Mouse (Mus musculus) liver, adult 2 months (tissue): ENCODE measurements around the gene Hhip. TPM values are rescaled to one million over a fixed set of nuclear protein-coding genes. Genes with fewer than 3 reads are reported as not detected.
"Not testable (repeated sequence)": the region's sequence is repeated elsewhere in the genome, so short reads cannot be mapped to it uniquely, and the experiment has no call there.

ENCODE experiments used
- DNase-seq: peaks from one replicate; pipeline ENCODE4 v3.0.0-alpha.2; 2011; ENCODE audit warnings: low read depth, low spot score; ENCODE audit errors: extremely low read depth
- H3K27ac ChIP-seq: fragments of 200-500 bp; replicated peaks from 2 replicates; pipeline ENCODE4 v1.5.1; 2012; ENCODE audit warnings: low read depth, mild to moderate bottlenecking, control low read depth, inconsistent platforms, low read length; ENCODE audit not compliant: insufficient read depth
- H3K27me3 ChIP-seq: fragments of 200-500 bp; 2 replicates; pipeline ENCODE4 v1.6.1; 2012; ENCODE audit warnings: mild to moderate bottlenecking, moderate library complexity, low read length, inconsistent platforms; ENCODE audit not compliant: control insufficient read depth, insufficient read depth
- H3K36me3 ChIP-seq: fragments of 200-500 bp; 2 replicates; pipeline ENCODE4 v1.6.1; 2012; ENCODE audit warnings: low read length, inconsistent platforms; ENCODE audit not compliant: control insufficient read depth, insufficient read depth
- H3K4me1 ChIP-seq: fragments of 200-500 bp; 2 replicates; pipeline ENCODE4 v1.6.1; 2011; ENCODE audit warnings: low read length; ENCODE audit not compliant: control insufficient read depth, insufficient read depth
- H3K4me3 ChIP-seq: fragments of 200-500 bp; 2 replicates; pipeline ENCODE4 v1.5.1; 2011; ENCODE audit warnings: low read depth, mild to moderate bottlenecking, control low read depth, low read length, moderate library complexity; ENCODE audit not compliant: insufficient read depth
- H3K79me2 ChIP-seq: fragments of 200-500 bp; 2 replicates; pipeline ENCODE4 v1.6.1; 2012; ENCODE audit warnings: inconsistent platforms, mild to moderate bottlenecking, low read length, moderate library complexity; ENCODE audit not compliant: control insufficient read depth, insufficient read depth
- H3K9ac ChIP-seq: fragments of 200-500 bp; 2 replicates; pipeline ENCODE4 v1.6.1; 2012; ENCODE audit warnings: low read depth, mild to moderate bottlenecking, control low read depth, inconsistent platforms, low read length
- CTCF ChIP-seq: fragments of 200-500 bp; IDR thresholded peaks from 2 replicates; pipeline ENCODE4 v1.5.1; 2011; ENCODE audit warnings: low read depth, low read length, control low read depth
- POLR2A ChIP-seq: fragments of 200-500 bp; IDR thresholded peaks from 2 replicates; pipeline ENCODE4 v1.6.1; 2011; ENCODE audit warnings: low read length, control low read depth; ENCODE audit not compliant: insufficient read depth; ENCODE audit errors: extremely low read depth
- WGBS: fragments of 180-500 bp; shearing (Covaris S2); methylation state at CpG from one replicate; pipeline ENCODE4 v1.1.7; 2018; 5-methylcytosine and 5-hydroxymethylcytosine counted together
- polyA plus RNA-seq: library from polyadenylated mRNA; depleted of rRNA; stranded (reverse); fragments of >200 nt; gene quantifications from 2 replicates; pipeline ENCODE4 v1.2.3, GENCODE M21; 2012
- total RNA-seq: library from RNA; depleted of rRNA; stranded (reverse); fragments of >200 nt; gene quantifications from 2 replicates; pipeline ENCODE4 v1.2.3, GENCODE M21; 2014

Hhip gene
- total and polyA plus RNA-seq, 2 experiments, result 0.53 to 2.0 TPM

DNA sequence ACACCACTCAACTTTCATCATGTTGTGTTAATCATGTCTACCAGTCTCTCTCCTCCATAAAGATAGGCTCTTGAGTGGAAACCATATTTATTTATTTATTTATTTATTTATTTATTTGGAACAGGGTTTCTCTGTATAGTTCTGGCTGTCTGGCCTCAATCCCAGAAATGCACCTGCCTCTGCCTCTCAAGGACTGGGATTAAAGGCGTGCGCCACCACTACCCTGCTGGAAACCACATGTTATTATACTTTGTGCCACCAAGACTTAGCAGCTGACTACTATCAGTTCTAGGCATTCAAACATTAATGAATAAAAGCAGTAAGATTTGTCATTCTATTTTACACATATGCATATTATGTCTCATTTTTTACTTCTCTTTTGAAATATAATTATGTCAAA lies 42.0 kb downstream of the Hhip start:
- Histone ChIP-seq H3K4me1 (no peaks in the 10 kb centered on the region), H3K27me3 (no peaks in the 10 kb centered on the region), H3K27ac (no peak overlapping the region), H3K79me2 (no peaks in the 10 kb centered on the region), H3K4me3 (no peak overlapping the region), H3K9ac (no peak overlapping the region), H3K36me3 (no peaks in the 10 kb centered on the region)
- TF ChIP-seq CTCF (no peak), POLR2A (no peak)
- WGBS, result 99% methylated on average over 2 of the region's 2 CpGs
- no peak for DNase-seq

DNA sequence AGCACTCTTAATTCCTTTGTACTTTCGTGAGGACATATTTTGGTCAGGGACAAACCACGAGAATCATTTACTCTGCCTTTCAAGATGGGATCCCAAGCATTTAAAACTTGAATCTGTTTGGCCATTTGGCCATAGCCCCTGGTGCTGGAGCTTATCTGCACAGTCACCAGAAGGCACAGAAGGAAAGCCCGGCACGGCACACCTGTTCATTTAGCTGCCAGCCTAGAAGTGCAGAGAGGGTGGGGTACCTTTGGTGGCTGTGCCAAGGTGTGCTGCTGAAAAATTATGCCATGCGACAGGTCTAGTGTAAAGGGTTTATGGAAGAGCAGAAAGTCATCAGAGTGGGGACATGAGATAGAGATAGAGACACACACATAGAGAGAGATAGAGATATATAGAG lies 53.4 kb downstream of the Hhip start:
- H3K4me1 ChIP-seq, result no peaks in the 10 kb centered on the region
- H3K27ac ChIP-seq, result no peak overlapping the region
- H3K9ac ChIP-seq, result no peak overlapping the region
- H3K36me3 ChIP-seq, result no peaks in the 10 kb centered on the region
- WGBS, result 85% methylated on average over 5 of the region's 5 CpGs
- H3K27me3 ChIP-seq, result no peaks in the 10 kb centered on the region
- no peak for DNase-seq
- no peaks in the 10 kb centered on the region for H3K79me2 ChIP-seq
- TF ChIP-seq POLR2A, result no peak
- TF ChIP-seq CTCF, result no peak
- no peak overlapping the region for H3K4me3 ChIP-seq

DNA sequence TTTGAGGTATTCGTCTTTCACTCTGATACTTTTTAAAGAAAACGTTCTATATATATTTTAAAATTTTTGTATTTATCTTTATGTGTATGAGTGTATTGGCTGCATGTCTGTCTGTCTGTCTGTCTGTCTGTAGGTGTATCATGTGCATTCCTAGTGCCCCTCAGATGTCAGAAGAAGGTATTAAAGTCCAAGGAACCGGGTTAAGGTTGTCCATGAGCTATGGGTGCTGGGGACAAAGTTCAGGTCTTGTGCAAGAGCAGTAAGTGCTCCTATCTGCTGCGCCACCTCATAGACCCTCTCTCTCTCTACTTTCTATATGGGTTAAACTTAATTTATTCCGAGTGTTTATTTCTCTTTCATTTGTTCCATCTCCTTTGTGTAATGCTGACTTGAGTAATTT lies 55.5 kb downstream of the Hhip start:
- H3K9ac ChIP-seq, result no peak overlapping the region
- TF ChIP-seq POLR2A, result no peak
- TF ChIP-seq CTCF, result no peak
- no peaks in the 10 kb centered on the region for H3K27me3 ChIP-seq
- no peaks in the 10 kb centered on the region for H3K79me2 ChIP-seq
- no peak overlapping the region for H3K4me3 ChIP-seq
- no peaks in the 10 kb centered on the region for H3K4me1 ChIP-seq
- no peak for DNase-seq
- 78% methylated on average over 5 of the region's 5 CpGs for WGBS
- H3K27ac ChIP-seq, result no peak overlapping the region
- H3K36me3 ChIP-seq, result no peaks in the 10 kb centered on the region

DNA sequence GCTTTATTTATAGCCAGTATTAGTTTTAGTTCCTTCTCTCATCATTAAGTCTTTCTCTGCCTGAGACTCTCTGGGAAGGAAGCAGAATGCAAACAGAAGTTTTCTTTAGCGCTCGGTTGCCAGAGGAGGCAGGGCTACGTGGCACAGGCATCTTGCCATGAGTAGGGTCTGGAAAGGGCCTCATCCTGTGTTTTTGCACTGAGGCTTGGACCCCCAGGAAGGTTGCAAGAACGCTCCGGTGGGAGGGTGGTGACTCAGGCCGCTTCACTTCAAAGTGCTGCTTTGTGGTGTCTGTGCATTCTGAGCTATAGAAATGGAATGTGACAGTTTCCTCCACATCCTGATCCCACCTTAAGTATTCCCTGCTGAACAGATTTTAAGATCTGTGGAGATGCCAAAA lies 62.7 kb downstream of the Hhip start:
- Histone ChIP-seq H3K9ac (no peak overlapping the region), H3K27me3 (no peaks in the 10 kb centered on the region), H3K4me3 (no peak overlapping the region), H3K36me3 (no peaks in the 10 kb centered on the region), H3K4me1 (no peaks in the 10 kb centered on the region), H3K27ac (no peak overlapping the region), H3K79me2 (no peaks in the 10 kb centered on the region)
- WGBS, result 71% methylated on average over 6 of the region's 6 CpGs
- TF ChIP-seq CTCF, result no peak
- no peak for TF ChIP-seq POLR2A
- no peak for DNase-seq

DNA sequence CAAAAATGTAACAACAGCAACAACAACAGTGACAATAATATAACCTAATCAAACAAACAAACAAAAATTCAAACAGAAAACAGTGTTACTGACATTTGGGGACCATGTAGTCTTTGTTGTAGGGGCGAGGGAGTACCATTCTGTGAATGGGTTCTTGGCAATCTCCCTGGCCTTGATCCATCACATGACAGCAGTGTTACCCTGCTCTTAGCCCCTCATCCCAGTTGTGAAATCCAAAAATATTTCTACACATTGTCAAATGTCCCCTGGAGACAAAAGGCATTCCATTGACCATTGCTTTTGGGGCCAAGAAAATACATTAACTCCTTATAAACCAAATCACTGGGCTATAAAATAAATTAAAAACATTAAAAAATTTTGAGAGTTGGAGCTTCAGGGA lies 64.3 kb downstream of the Hhip start:
- no peak for TF ChIP-seq CTCF
- TF ChIP-seq POLR2A, result no peak
- H3K27ac ChIP-seq, result no peak overlapping the region
- H3K4me1 ChIP-seq, result no peaks in the 10 kb centered on the region
- DNase-seq, result no peak
- no peak overlapping the region for H3K4me3 ChIP-seq
- 88% methylated on average over 1 of the region's 1 CpGs for WGBS
- no peak overlapping the region for H3K9ac ChIP-seq
- H3K27me3 ChIP-seq, result no peaks in the 10 kb centered on the region
- no peaks in the 10 kb centered on the region for H3K79me2 ChIP-seq
- H3K36me3 ChIP-seq, result no peaks in the 10 kb centered on the region

DNA sequence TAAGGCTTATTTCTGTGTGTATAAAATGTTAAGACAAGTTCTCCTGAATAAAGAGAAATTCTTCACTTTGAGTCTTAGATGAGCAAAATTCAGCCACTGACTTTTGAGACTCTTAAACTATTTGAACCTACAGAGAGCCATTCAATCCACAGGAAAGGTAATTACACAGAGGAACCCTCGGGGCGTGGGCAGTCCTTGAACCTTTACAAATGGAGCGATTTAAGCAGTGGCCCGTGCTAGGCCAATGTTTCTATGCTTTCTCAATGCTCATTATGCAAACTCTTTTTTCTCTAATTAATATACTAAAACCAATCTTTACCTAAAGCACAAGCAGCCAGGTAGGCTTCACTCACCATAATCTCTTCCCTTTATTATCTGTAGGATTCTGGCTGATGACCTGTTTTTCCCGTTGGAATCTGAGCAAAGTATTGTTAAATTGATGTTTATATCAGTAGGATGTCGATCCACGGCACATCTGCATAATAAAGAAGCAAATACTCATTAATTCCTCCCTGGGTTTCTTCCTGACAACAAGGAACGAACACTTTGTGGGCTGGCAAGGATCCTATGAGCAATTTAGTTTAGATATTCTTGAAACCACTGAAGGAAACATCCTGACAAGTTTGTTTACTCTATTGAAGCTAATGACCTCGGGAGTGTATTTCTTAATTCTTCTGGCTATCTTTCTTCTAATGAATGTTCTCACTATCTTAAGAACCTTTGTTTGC lies 65.5 kb downstream of the Hhip start:
- 70% methylated on average over 9 of the region's 9 CpGs for WGBS
- TF ChIP-seq CTCF, result no peak
- no peak for TF ChIP-seq POLR2A

DNA sequence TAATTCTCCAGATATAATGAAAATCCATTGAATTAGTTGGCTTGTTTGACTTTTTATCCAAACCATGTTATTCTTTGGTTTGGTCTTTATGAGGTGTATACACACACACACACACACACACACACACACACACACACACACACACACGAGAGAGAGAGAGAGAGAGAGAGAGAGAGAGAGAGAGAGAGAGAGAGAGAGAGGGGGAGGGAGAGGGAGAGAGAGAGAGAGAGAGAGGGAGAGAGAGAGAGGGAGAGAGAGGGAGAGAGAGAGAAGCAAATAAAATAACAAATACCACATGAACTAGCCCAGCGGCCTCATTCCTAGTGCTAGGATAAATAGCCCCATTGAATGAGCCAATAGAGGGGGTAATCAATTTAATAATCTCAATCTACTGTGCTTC lies 66.4 kb downstream of the Hhip start:
- H3K4me3 ChIP-seq, H3K36me3 ChIP-seq, DNase-seq, H3K9ac ChIP-seq, H3K4me1 ChIP-seq, H3K27ac ChIP-seq, H3K79me2 ChIP-seq, H3K27me3 ChIP-seq: not testable (repeated sequence)
- WGBS, result 94% methylated on average over 1 of the region's 2 CpGs

More for the DNA sequence above, 65.5 kb downstream of the Hhip start:
- no peaks in the 10 kb centered on the region for H3K36me3 ChIP-seq
- H3K4me3 ChIP-seq, result no peak overlapping the region
- no peaks in the 10 kb centered on the region for H3K4me1 ChIP-seq
- no peak overlapping the region for H3K9ac ChIP-seq
- H3K27ac ChIP-seq, result no peak overlapping the region
- no peaks in the 10 kb centered on the region for H3K27me3 ChIP-seq
- H3K79me2 ChIP-seq, result no peaks in the 10 kb centered on the region
- peak; percentile 26 for DNase-seq
